Mouse (Mus musculus): ENCODE measurements at regions not wholly inside any gene's neighbourhood (a gene's known extent, or its start where the extent isn't known, plus 50 kb on each side); places are given as distances from the start of the nearest gene placed in this dataset.

GRCm38 (mm10) chr5:17064565-17064964 is 273.0 kb downstream of the Gm28710 start:
- TF ChIP-seq EP300 (IDR thresholded peaks at IDR 0.05; ENCODE audit: insufficient read depth, low read depth, low read length) (no peak), POLR2A (IDR thresholded peaks at IDR 0.05; ENCODE audit: insufficient read depth, low read depth, low read length) (no peak)
